Mouse (Mus musculus): Measurements from ENCODE around the gene Dnajb2.

DNA sequence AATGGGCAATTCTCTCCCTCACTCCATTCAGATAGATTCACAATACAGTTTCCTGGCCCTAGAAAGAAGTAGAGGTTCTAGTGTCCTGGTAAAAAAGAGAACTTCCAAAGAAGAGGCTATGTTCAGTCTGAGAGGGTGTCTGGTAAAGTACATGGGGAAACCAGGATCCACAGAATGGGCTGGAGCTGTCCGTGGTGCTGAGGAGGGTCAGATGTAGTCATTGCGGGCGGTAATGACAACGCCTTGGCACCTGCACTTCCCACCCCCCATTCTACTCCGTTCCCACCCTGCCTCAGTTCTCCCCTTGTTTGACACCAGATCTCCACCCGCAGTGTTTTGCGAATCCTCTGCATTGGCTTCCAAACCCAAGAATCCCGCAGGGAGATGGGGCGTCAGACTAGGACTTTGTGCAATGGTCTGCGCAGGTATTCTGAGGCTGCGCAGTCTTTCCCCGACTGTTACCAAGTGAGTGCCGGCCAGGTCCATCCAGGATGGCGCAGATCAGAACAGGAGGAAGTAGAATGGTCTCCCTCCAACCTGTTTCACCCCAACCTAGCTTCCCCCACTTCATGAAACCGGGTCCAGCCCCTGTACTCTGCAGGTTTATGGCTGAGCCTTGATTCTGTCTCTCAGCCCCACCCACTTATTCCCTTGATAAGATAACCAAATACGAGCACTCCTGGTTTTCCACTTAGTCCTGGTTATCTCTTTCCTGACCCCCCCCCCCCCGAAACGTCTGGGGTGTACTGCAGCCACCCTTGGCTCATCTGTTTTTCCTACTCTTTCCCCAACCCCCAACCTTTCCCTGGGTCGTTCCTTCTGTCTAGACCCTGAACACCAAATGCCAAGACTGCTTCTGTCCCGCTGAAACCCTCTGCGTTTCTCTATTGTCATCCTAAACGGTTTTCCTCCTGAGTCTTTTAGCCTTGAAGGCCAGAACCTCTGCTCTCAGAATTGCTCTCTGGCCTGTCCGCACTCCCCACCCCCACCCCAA lies 41.3 kb downstream of the Dnajb2 start:
- no peak for TF ChIP-seq CTCF (IDR thresholded peaks at IDR 0.05; ENCODE audit: low read depth)
- no peak for TF ChIP-seq EP300 (optimal IDR thresholded peaks at IDR 0.05)

All from stomach, postnatal 0 days (tissue).